Mouse (Mus musculus) limb, embryonic 14.5 days (tissue): ENCODE data around the gene Tmem167. TPM values are rescaled to one million over a fixed set of nuclear protein-coding genes. Genes with fewer than 3 reads are reported as not detected.

ENCODE experiments used
- ATAC-seq: fragments of 200-750 bp; cut with Nextera tagmentation; 2 replicates; pipeline ENCODE4 v1.8.0; 2017; ENCODE audit warnings: low read depth, moderate number of reproducible peaks, moderate TSS enrichment; ENCODE audit not compliant: low FRiP score
- DNase-seq: peaks from one replicate; pipeline ENCODE4 v3.0.0-alpha.2; 2015; ENCODE audit warnings: low spot score
- H3K27ac ChIP-seq: fragments of 300-500 bp; sonication (generic); replicated peaks from 2 replicates; pipeline ENCODE4 v1.5.1; 2014; ENCODE audit warnings: low read depth, mild to moderate bottlenecking, low read length, moderate library complexity, mixed read lengths
- H3K27me3 ChIP-seq: fragments of 300-500 bp; sonication (generic); 2 replicates; pipeline ENCODE4 v1.6.1; 2014; ENCODE audit warnings: low read length, mixed read lengths; ENCODE audit not compliant: control insufficient read depth, insufficient read depth
- H3K36me3 ChIP-seq: fragments of 300-500 bp; sonication (generic); 2 replicates; pipeline ENCODE4 v1.6.1; 2014; ENCODE audit warnings: mild to moderate bottlenecking, low read length, moderate library complexity, mixed read lengths; ENCODE audit not compliant: control insufficient read depth, insufficient read depth
- H3K4me1 ChIP-seq: fragments of 300-500 bp; sonication (generic); 2 replicates; pipeline ENCODE4 v1.6.1; 2014; ENCODE audit warnings: antibody characterized with exemption, low read length, mixed read lengths; ENCODE audit not compliant: control insufficient read depth, insufficient read depth
- H3K4me2 ChIP-seq: fragments of 300-500 bp; sonication (generic); replicated peaks from 2 replicates; pipeline ENCODE4 v1.6.1; 2014; ENCODE audit warnings: low read depth, mild to moderate bottlenecking, low read length, moderate library complexity; ENCODE audit not compliant: severe bottlenecking
- H3K4me3 ChIP-seq: fragments of 300-500 bp; sonication (generic); replicated peaks from 2 replicates; pipeline ENCODE4 v1.5.1; 2014; ENCODE audit warnings: low read length
- H3K9ac ChIP-seq: fragments of 300-500 bp; sonication (generic); 2 replicates; pipeline ENCODE4 v1.6.1; 2014; ENCODE audit warnings: mild to moderate bottlenecking, low read depth, low read length, moderate library complexity; ENCODE audit not compliant: severe bottlenecking
- H3K9me3 ChIP-seq: fragments of 300-500 bp; sonication (generic); 2 replicates; pipeline ENCODE4 v1.6.1; 2016; ENCODE audit warnings: low read length; ENCODE audit not compliant: control insufficient read depth
- POLR2A ChIP-seq: fragments of 200-500 bp; IDR thresholded peaks from 2 replicates; pipeline ENCODE4 v1.8.0; 2012; ENCODE audit warnings: inconsistent platforms, mild to moderate bottlenecking, moderate library complexity, borderline replicate concordance; ENCODE audit not compliant: insufficient read depth, insufficient read length; ENCODE audit errors: extremely low read depth
- WGBS: fragments of 180-500 bp; shearing (Covaris S2); extraction: QIAGEN DNeasy Blood & Tissue Kit; methylation state at CpG from one replicate; pipeline ENCODE4 v1.1.7; 2014; 5-methylcytosine and 5-hydroxymethylcytosine counted together
- polyA plus RNA-seq, 2 experiments: library from polyadenylated mRNA; depleted of rRNA in 1 of 2; stranded (reverse) in 1 of 2; unstranded in 1 of 2; fragments of >200 nt; fragmentation: Nextera tagmentation in 1 of 2; extraction: Ambion mirVana in 1 of 2; gene quantifications; 2 replicates each; pipeline versions ENCODE4 v1.2.1 to v1.2.3; 2012 to 2014

Gene Tmem167
- polyA plus RNA-seq (2012; rRNA removed): 21.9 and 23.1 TPM in 2 replicates
- 89.3 and 91.7 TPM in 2 replicates for polyA plus RNA-seq (2014; fragmentation: Nextera tagmentation; extraction: Ambion mirVana)

- H3K9me3 ChIP-seq: no peaks in the 10 kb centered on the region
- WGBS: 1% methylated on average over 41 of the region's 41 CpGs
- ATAC-seq (peak; percentile 99), DNase-seq (peak; percentile 99)
- TF ChIP-seq POLR2A: 0 out of 2 replicates have a peak, but pooled peaks have one; percentile 58
- H3K27ac ChIP-seq: peak within 1 kb of the TSS; percentile 74
- H3K4me1 ChIP-seq: peaks cover 2% of the 10 kb centered on the region; the same call in 1 of the 2 replicates
- peaks cover 6% of the 10 kb centered on the region; the same call in 1 of the 2 replicates for H3K36me3 ChIP-seq
- no peaks in the 10 kb centered on the region for H3K27me3 ChIP-seq
- H3K9ac ChIP-seq: peak within 1 kb of the TSS; percentile 79
- peak within 1 kb of the TSS; percentile 67 for H3K4me3 ChIP-seq
- H3K4me2 ChIP-seq: peak within 1 kb of the TSS; percentile 72
These were observed at the start of gene Tmem167, which contains the start of gene Xrcc4 for GRCm38 (mm10) chr13:90088962-90089824. Gene Tmem167 (plus strand): TSS chr13:90089123. Gene Xrcc4 (minus strand): TSS chr13:90089608.

GRCm38 (mm10) chr13:90039613-90040012 lies 49.3 kb upstream of the Tmem167 start:
- H3K36me3 ChIP-seq: no peaks in the 10 kb centered on the region
- no peak overlapping the region for H3K9ac ChIP-seq
- ATAC-seq: no peak
- H3K4me1 ChIP-seq: no peaks in the 10 kb centered on the region
- TF ChIP-seq POLR2A: no peak
- WGBS: 18% methylated on average over 2 of the region's 2 CpGs
- no peak overlapping the region for H3K4me2 ChIP-seq
- H3K27ac ChIP-seq: no peak overlapping the region
- DNase-seq: no peak
- H3K9me3 ChIP-seq: no peaks in the 10 kb centered on the region
- H3K27me3 ChIP-seq: no peaks in the 10 kb centered on the region
- H3K4me3 ChIP-seq: no peak overlapping the region

- Histone ChIP-seq H3K9ac (no peak overlapping the region), H3K36me3 (no peaks in the 10 kb centered on the region), H3K27ac (no peak overlapping the region), H3K27me3 (no peaks in the 10 kb centered on the region), H3K9me3 (no peaks in the 10 kb centered on the region), H3K4me2 (no peak overlapping the region), H3K4me1 (no peaks in the 10 kb centered on the region), H3K4me3 (no peak overlapping the region)
- WGBS: 79% methylated on average over 6 of the region's 6 CpGs
- TF ChIP-seq POLR2A: no peak
- ATAC-seq: no peak
- no peak for DNase-seq
These were observed 37.2 kb upstream of the Tmem167 start for GRCm38 (mm10) chr13:90051735-90052134.

- H3K4me2 ChIP-seq: no peak overlapping the region
- H3K9ac ChIP-seq: no peak overlapping the region
- H3K4me1 ChIP-seq: no peaks in the 10 kb centered on the region
- H3K4me3 ChIP-seq: no peak overlapping the region
- H3K36me3 ChIP-seq: no peaks in the 10 kb centered on the region
- no peak for DNase-seq
- WGBS: 81% methylated on average over 3 of the region's 3 CpGs
- ATAC-seq: no peak
- H3K27me3 ChIP-seq: no peaks in the 10 kb centered on the region
- TF ChIP-seq POLR2A: no peak
- no peak overlapping the region for H3K27ac ChIP-seq
- no peaks in the 10 kb centered on the region for H3K9me3 ChIP-seq
These were observed 36.5 kb upstream of the Tmem167 start for GRCm38 (mm10) chr13:90052408-90052807.

- no peak for DNase-seq
- TF ChIP-seq POLR2A: no peak
- no peak overlapping the region for H3K4me2 ChIP-seq
These were observed 27.0 kb upstream of the Tmem167 start for GRCm38 (mm10) chr13:90061877-90062276.

More at GRCm38 (mm10) chr13:90061877-90062276, 27.0 kb upstream of the Tmem167 start:
- no peak overlapping the region for H3K9ac ChIP-seq
- H3K4me1 ChIP-seq: no peaks in the 10 kb centered on the region
- ATAC-seq: no peak
- 86% methylated on average over 1 of the region's 1 CpGs for WGBS
- H3K27ac ChIP-seq: no peak overlapping the region
- no peaks in the 10 kb centered on the region for H3K36me3 ChIP-seq
- H3K9me3 ChIP-seq: no peaks in the 10 kb centered on the region
- no peak overlapping the region for H3K4me3 ChIP-seq
- H3K27me3 ChIP-seq: no peaks in the 10 kb centered on the region
